Mouse (Mus musculus) neural tube, embryonic 11.5 days (tissue): ENCODE results near the gene Supt16. TPM values are rescaled to one million over a fixed set of nuclear protein-coding genes. Genes with fewer than 3 reads are reported as not detected.
A peak's percentile ranks its signal among the peaks of the same experiment; 100 is the strongest.

Experiments used
- ATAC-seq: fragments of 200-750 bp; cut with Nextera tagmentation; 2 replicates; pipeline ENCODE4 v1.8.0; 2017; ENCODE audit warnings: moderate number of reproducible peaks, mild to moderate bottlenecking, moderate TSS enrichment, moderate library complexity; ENCODE audit not compliant: insufficient read depth, low FRiP score, low TSS enrichment
- DNase-seq: peaks from one replicate; pipeline ENCODE4 v3.0.0-alpha.2; 2015; ENCODE audit warnings: low spot score
- H3K27ac ChIP-seq: fragments of 300-500 bp; sonication (generic); 2 replicates; pipeline ENCODE4 v1.5.1; 2014; ENCODE audit warnings: low read depth, mild to moderate bottlenecking, low read length
- H3K27me3 ChIP-seq: fragments of 300-500 bp; sonication (generic); 2 replicates; pipeline ENCODE4 v1.6.1; 2014; ENCODE audit warnings: mild to moderate bottlenecking, low read length, mixed read lengths; ENCODE audit not compliant: control insufficient read depth, insufficient read depth
- H3K36me3 ChIP-seq: fragments of 300-500 bp; sonication (generic); 2 replicates; pipeline ENCODE4 v1.6.1; 2014; ENCODE audit warnings: mild to moderate bottlenecking, low read length, moderate library complexity, mixed read lengths; ENCODE audit not compliant: control insufficient read depth, insufficient read depth
- H3K4me1 ChIP-seq: fragments of 300-500 bp; sonication (generic); 2 replicates; pipeline ENCODE4 v1.6.1; 2014; ENCODE audit warnings: low read length, mixed read lengths; ENCODE audit not compliant: control insufficient read depth, insufficient read depth
- H3K4me2 ChIP-seq: fragments of 300-500 bp; sonication (generic); 2 replicates; pipeline ENCODE4 v1.6.1; 2014; ENCODE audit warnings: low read depth, mild to moderate bottlenecking, moderate library complexity
- H3K4me3 ChIP-seq: fragments of 300-500 bp; sonication (generic); 2 replicates; pipeline ENCODE4 v1.5.1; 2014; ENCODE audit warnings: low read depth, low read length
- H3K9ac ChIP-seq: fragments of 300-500 bp; sonication (generic); 2 replicates; pipeline ENCODE4 v1.6.1; 2014; ENCODE audit warnings: mild to moderate bottlenecking, low read length
- H3K9me3 ChIP-seq: fragments of 300-500 bp; sonication (generic); 2 replicates; pipeline ENCODE4 v1.6.1; 2016; ENCODE audit warnings: low read length; ENCODE audit not compliant: control insufficient read depth
- WGBS: fragments of 180-500 bp; shearing (Covaris S2); extraction: QIAGEN DNeasy Blood & Tissue Kit; methylation state at CpG from one replicate; pipeline ENCODE4 v1.1.7; 2014; 5-methylcytosine and 5-hydroxymethylcytosine counted together
- polyA plus RNA-seq: library from polyadenylated mRNA; unstranded; fragments of >200 nt; fragmentation: Nextera tagmentation; extraction: Ambion mirVana; gene quantifications from 2 replicates; pipeline ENCODE4 v1.2.1, GENCODE M21; 2014

Gene Supt16
- 69.9 and 75.0 TPM in 2 replicates for polyA plus RNA-seq

DNA sequence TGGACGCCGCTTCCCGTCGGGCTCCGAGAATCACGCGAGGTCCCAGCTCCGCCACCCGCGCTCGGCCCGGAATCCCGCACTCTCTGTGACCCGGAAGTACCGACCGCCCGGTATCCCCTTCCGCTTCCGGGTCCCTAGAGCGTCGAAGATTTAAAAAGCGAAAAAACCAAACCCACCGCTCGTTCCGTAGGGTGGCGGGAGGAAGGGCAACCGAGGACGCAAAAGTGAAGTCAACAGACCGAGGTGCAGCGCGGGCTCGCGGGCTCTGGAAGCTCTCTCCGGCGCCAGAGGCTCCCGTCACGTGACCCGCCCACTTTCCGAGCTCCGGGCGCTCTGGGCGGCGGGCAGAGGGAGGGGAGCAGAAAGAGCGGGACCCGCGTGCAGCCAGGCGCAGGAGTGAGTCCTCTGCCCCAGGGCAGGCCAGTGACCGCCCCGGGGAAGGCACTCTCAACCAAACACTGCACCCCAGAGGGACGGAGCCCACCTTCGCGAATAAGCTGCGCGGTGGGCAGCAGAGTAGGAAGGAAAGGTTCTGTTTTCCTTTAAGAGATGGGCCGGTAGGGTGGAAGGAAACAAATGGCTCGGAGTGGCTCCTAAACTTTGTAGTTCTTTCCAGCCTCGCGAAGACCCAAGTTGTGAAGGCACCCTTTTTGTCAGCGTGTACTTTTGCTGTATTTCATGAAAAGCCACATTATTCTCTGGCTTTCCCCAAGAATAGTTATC lies at the start of gene Supt16:
Gene Supt16, minus strand, starts transcription at position 261 of the 723 bp plus-strand sequence.
- peak within 1 kb of the TSS; percentile 77 for H3K4me2 ChIP-seq
- H3K9me3 ChIP-seq: no peaks in the 10 kb centered on the region
- peak within 1 kb of the TSS; percentile 85 for H3K4me3 ChIP-seq
- no peaks in the 10 kb centered on the region for H3K27me3 ChIP-seq
- H3K27ac ChIP-seq: peak within 1 kb of the TSS; percentile 94
- peak within 1 kb of the TSS; percentile 99 for H3K9ac ChIP-seq
- peaks cover 10% of the 10 kb centered on the region for H3K36me3 ChIP-seq
- peaks cover 4% of the 10 kb centered on the region; the same call in 1 of the 2 replicates for H3K4me1 ChIP-seq
- ATAC-seq (peak; percentile 97), DNase-seq (peak; percentile 90)
- WGBS: 0% methylated on average over 55 of the region's 59 CpGs

DNA sequence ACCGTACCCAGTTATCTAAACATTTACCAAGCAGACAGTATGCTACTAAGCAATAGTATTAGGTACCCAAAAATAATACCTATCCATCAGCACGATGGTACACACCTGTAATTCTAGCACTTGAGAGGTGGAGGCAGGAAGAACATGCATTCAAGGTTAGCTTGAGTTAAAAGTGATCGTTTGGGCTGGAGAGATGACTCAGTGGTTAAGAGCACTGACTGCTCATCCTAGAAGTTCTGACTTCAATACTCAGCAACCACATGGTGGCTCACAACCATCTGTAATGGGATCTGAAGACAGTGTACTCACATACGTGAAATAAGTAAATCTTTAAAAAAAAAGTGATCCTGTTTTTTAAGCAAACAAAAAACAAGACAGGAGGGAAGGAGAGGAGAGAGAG lies 48.9 kb upstream of the Supt16 start:
- Histone ChIP-seq H3K4me2 (no peak overlapping the region), H3K36me3 (no peaks in the 10 kb centered on the region), H3K4me3 (no peak overlapping the region), H3K27ac (no peak overlapping the region), H3K9me3 (no peaks in the 10 kb centered on the region), H3K27me3 (no peaks in the 10 kb centered on the region), H3K9ac (no peak overlapping the region), H3K4me1 (peaks cover 8% of the 10 kb centered on the region)
- 86% methylated on average over 4 of the region's 4 CpGs for WGBS
- ATAC-seq: no peak
- DNase-seq: no peak

DNA sequence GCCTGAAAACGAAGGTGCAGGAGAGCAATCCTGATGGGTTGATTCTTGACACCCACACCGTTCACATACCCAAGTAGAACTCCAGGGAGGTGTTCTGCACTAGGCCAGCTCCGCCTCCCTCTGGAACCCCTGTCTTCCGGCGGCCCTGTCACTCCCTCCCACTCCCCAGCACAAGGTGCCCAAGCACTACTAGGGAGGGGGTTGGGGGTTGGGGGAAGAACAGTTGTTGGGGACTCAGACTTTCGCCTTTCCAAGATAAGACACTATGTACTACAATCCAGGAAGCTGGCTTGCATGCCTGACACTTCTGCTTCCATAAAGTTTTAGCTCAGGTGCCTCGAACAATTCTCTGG lies 47.5 kb upstream of the Supt16 start:
- H3K27ac ChIP-seq: no peak overlapping the region
- no peaks in the 10 kb centered on the region for H3K27me3 ChIP-seq
- WGBS: 10% methylated on average over 7 of the region's 7 CpGs
- H3K9ac ChIP-seq: peak overlapping the region; percentile 24
- no peaks in the 10 kb centered on the region for H3K9me3 ChIP-seq
- H3K4me1 ChIP-seq: peaks cover 8% of the 10 kb centered on the region
- no peak for DNase-seq
- H3K4me3 ChIP-seq: peak overlapping the region; percentile 79
- no peaks in the 10 kb centered on the region for H3K36me3 ChIP-seq
- peak; percentile 73; the same call in 1 of the 2 replicates for ATAC-seq
- H3K4me2 ChIP-seq: peak overlapping the region; percentile 82

DNA sequence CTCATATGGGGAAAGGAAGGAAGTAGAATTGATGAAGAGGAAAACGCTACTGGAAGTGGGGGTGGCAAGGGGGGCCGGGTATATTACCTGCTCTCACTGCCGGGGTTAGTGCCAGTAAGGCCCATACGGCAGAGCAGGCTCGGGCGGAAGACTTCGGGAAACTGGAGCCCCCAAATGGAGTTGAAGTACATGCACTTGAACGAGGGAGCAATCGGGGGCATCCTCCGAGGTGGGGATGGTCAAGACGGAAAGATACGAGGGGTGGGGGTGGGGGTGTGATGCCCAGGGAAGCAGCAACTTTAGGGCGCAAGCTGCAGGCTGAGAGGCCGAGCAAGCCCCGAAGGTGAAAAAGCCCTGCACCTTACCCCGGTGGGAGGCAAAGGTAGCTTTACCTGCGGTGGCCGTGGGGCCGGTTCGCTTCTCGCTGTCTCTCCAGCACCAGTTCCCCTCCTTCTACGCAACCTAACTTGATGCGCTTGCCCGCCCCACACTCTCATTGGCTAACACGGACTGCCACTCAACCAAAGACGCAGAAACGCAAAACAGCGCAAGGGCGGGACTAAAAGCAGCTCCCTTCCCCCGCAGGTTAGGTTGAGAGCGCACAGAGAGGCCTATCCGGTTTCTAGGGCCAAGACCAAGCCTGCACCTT lies 46.9 kb upstream of the Supt16 start:
- Histone ChIP-seq H3K4me2 (peak overlapping the region; percentile 82), H3K9me3 (no peaks in the 10 kb centered on the region), H3K9ac (peak overlapping the region; percentile 72), H3K4me3 (peak overlapping the region; percentile 79), H3K27me3 (no peaks in the 10 kb centered on the region), H3K27ac (no peak overlapping the region), H3K4me1 (peaks cover 8% of the 10 kb centered on the region), H3K36me3 (no peaks in the 10 kb centered on the region)
- peak; percentile 98 for DNase-seq
- WGBS: under 1% methylated on average over 32 of the region's 32 CpGs
- ATAC-seq: peak; percentile 99

DNA sequence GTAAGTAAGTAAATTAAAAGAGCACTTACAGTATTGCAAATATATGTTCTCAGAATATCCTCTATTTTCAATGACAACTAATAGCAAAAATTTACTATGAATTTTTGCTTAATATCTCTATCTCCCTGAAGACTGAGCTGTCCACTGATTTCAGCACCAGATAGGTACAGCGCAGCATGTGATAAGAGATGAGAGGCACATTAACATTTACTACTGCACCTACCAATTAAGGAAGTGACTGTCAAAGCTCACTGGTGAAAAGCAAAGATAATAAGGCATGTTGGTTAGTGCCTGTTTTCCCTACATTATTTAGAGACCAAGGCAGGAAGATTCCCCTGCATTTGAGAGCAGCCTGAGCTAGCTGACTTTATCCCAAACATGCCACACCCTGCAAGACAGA lies 39.0 kb upstream of the Supt16 start:
- no peaks in the 10 kb centered on the region for H3K9me3 ChIP-seq
- H3K36me3 ChIP-seq: peaks cover 16% of the 10 kb centered on the region
- H3K27me3 ChIP-seq: no peaks in the 10 kb centered on the region
- H3K4me2 ChIP-seq: no peak overlapping the region
- ATAC-seq (no peak), DNase-seq (no peak)
- H3K4me1 ChIP-seq: no peaks in the 10 kb centered on the region
- no peak overlapping the region for H3K4me3 ChIP-seq
- 94% methylated on average over 1 of the region's 1 CpGs for WGBS
- H3K27ac ChIP-seq: no peak overlapping the region
- H3K9ac ChIP-seq: no peak overlapping the region

DNA sequence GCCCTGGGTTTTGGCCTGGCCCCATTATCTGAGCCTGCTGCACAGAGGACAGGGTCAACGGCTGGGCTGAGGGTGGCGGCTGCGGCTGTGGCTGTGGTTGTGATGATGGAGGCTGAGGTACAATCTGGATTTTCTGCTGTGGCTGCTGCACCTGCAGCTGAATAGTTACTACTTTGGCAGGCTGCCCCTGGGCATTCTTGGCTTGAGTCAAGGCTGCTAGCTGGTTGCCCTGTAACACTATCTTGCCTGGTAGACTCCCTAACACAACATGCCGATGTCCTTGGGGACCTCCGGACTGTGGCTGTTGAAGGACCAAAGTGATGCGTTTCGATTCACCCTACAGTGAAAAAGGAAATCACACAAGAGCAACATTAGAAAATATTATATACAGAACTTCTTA lies 37.9 kb upstream of the Supt16 start:
- Histone ChIP-seq H3K9me3 (no peaks in the 10 kb centered on the region), H3K4me3 (no peak overlapping the region), H3K27ac (no peak overlapping the region), H3K36me3 (peaks cover 18% of the 10 kb centered on the region), H3K4me1 (no peaks in the 10 kb centered on the region), H3K9ac (no peak overlapping the region), H3K27me3 (no peaks in the 10 kb centered on the region), H3K4me2 (no peak overlapping the region)
- WGBS: 94% methylated on average over 7 of the region's 7 CpGs
- ATAC-seq: no peak
- no peak for DNase-seq

DNA sequence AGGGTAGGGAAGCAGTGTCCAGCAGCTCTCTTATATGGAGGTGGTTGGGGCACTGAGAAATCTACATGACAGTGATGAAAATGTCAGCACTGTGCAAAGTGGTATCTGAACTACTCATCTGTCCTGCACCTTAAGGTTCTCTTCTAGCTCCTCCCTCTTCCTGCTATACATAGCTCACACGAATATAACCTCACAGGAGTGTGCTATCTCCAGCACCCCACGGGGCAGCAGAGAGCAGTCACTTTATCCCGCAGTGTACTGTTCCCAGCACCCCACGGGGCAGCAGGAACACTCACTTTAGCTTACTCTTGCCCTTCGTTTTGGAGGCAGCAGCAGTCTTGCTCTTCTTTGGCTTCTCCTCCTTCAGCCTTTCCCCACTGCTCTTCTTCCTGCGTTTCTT lies 35.0 kb upstream of the Supt16 start:
- H3K4me2 ChIP-seq: no peak overlapping the region
- no peak for DNase-seq
- H3K4me1 ChIP-seq: no peaks in the 10 kb centered on the region
- H3K36me3 ChIP-seq: peaks cover 21% of the 10 kb centered on the region
- no peak overlapping the region for H3K27ac ChIP-seq
- no peaks in the 10 kb centered on the region for H3K27me3 ChIP-seq
- no peaks in the 10 kb centered on the region for H3K9me3 ChIP-seq
- no peak for ATAC-seq
- no peak overlapping the region for H3K4me3 ChIP-seq
- H3K9ac ChIP-seq: no peak overlapping the region
- 84% methylated on average over 6 of the region's 6 CpGs for WGBS

DNA sequence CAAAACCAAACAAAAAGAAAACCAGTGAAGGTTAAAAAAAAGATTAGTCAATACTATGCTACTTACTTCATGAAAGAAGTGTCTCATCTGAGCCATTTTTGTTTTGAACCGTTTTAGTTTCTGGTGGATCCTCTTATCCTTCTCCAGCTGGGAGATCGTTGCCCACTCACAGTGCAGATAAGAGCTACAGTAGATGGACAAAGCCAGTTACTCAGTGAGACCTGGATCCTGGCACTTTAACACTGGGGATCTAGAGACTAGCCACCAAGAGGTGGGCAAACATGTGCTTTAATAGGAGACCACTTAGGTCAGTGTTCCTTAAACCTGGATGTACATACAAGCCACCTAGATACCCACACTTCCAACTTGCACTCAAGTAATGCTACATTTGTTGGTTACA lies 28.8 kb upstream of the Supt16 start:
- no peak overlapping the region for H3K4me2 ChIP-seq
- H3K27ac ChIP-seq: no peak overlapping the region
- no peak for DNase-seq
- ATAC-seq: no peak
- H3K27me3 ChIP-seq: no peaks in the 10 kb centered on the region
- 96% methylated on average over 2 of the region's 2 CpGs for WGBS
- no peaks in the 10 kb centered on the region for H3K4me1 ChIP-seq
- no peak overlapping the region for H3K4me3 ChIP-seq
- H3K36me3 ChIP-seq: peaks cover 14% of the 10 kb centered on the region
- H3K9me3 ChIP-seq: no peaks in the 10 kb centered on the region
- H3K9ac ChIP-seq: no peak overlapping the region

DNA sequence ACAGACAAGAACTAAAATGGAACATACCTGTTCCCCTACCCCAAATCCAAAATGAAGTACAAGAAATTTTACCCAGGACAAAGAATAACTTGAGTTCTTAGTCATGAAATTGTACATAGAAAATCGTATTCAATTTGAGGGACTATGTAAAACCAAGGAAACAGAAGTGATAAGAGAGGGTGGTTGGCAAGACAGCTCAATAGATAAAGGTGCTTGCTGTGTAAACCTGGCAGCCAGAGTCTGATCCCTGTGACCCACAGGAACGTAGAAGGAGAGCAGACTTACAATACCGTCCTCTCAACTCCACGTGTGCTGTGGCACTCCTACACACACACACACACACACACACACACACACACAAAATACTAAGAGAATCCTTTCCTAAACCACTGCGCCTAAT lies 20.0 kb upstream of the Supt16 start:
- Histone ChIP-seq H3K36me3 (peaks cover 35% of the 10 kb centered on the region), H3K4me3 (no peak overlapping the region), H3K4me2 (no peak overlapping the region), H3K9me3 (no peaks in the 10 kb centered on the region), H3K9ac (no peak overlapping the region), H3K27ac (no peak overlapping the region), H3K27me3 (no peaks in the 10 kb centered on the region), H3K4me1 (no peaks in the 10 kb centered on the region)
- DNase-seq (no peak), ATAC-seq (no peak)
- 94% methylated on average over 5 of the region's 5 CpGs for WGBS
